Mouse (Mus musculus) MEL (cell line): ENCODE measurements around the gene Armc8. TPM values are rescaled to one million over a fixed set of nuclear protein-coding genes. Genes with fewer than 3 reads are reported as not detected.

ENCODE experiments used
- DNase-seq: peaks from one replicate; pipeline ENCODE4 v3.0.0; 2011; ENCODE audit warnings: low read depth, low spot score
- H3K27ac ChIP-seq: 2 replicates; pipeline ENCODE4 v1.5.1; 2012; ENCODE audit warnings: low read depth, mild to moderate bottlenecking, control low read depth, low read length, moderate library complexity; ENCODE audit not compliant: control insufficient read depth
- H3K27me3 ChIP-seq, 2 experiments: fragments of 150-350 bp in 1 of 2; sonication (generic) in 1 of 2; 2 replicates each; pipeline ENCODE4 v1.6.1; 2012; ENCODE audit warnings: low read length in 2 of 2, mild to moderate bottlenecking in 2 of 2, improper control_type of control experiment in 1 of 2, moderate library complexity in 1 of 2; ENCODE audit not compliant: insufficient read depth in 2 of 2, control insufficient read depth in 1 of 2
- H3K36me3 ChIP-seq, 2 experiments: 2 replicates each; pipeline ENCODE4 v1.6.1; 2012 to 2014; ENCODE audit warnings: low read length in 2 of 2, improper control_type of control experiment in 1 of 2, inconsistent platforms in 1 of 2, mild to moderate bottlenecking in 1 of 2; ENCODE audit not compliant: insufficient read depth in 2 of 2, control insufficient read depth in 1 of 2
- H3K4me1 ChIP-seq, 2 experiments: fragments of 150-350 bp in 1 of 2; sonication (generic) in 1 of 2; 2 replicates each; pipeline ENCODE4 v1.6.1; 2012; ENCODE audit warnings: low read length in 2 of 2, improper control_type of control experiment in 1 of 2, mild to moderate bottlenecking in 1 of 2; ENCODE audit not compliant: insufficient read depth in 2 of 2, control insufficient read depth in 1 of 2
- H3K4me3 ChIP-seq, 2 experiments: fragments of 150-350 bp in 1 of 2; sonication (generic) in 1 of 2; 2 replicates each; pipeline ENCODE4 v1.5.1; 2012; ENCODE audit warnings: low read depth in 2 of 2, low read length in 2 of 2, mild to moderate bottlenecking in 2 of 2, moderate library complexity in 2 of 2, control low read depth in 1 of 2, improper control_type of control experiment in 1 of 2; ENCODE audit not compliant: control insufficient read depth in 1 of 2, insufficient read depth in 1 of 2
- H3K79me2 ChIP-seq: 2 replicates; pipeline ENCODE4 v1.6.1; 2012; ENCODE audit warnings: mild to moderate bottlenecking, low read length, moderate library complexity; ENCODE audit not compliant: control insufficient read depth, poor library complexity, insufficient read depth
- H3K9ac ChIP-seq: 2 replicates; pipeline ENCODE4 v1.6.1; 2012; ENCODE audit warnings: low read depth, mild to moderate bottlenecking, control low read depth, low read length, moderate library complexity; ENCODE audit not compliant: control insufficient read depth, poor library complexity, severe bottlenecking
- H3K9me3 ChIP-seq: fragments of 150-350 bp; sonication (generic); replicated peaks from 2 replicates; pipeline ENCODE4 v1.6.1; 2012; ENCODE audit warnings: mild to moderate bottlenecking, low read length, improper control_type of control experiment, moderate library complexity; ENCODE audit not compliant: insufficient read depth
- BHLHE40 ChIP-seq: IDR thresholded peaks from 2 replicates; pipeline ENCODE4 v1.6.1; 2012; ENCODE audit warnings: low read depth, mild to moderate bottlenecking, inconsistent platforms, low read length, improper control_type of control experiment, borderline replicate concordance
- CHD2 ChIP-seq: IDR thresholded peaks from 2 replicates; pipeline ENCODE4 v1.6.1; 2011; ENCODE audit warnings: low read length, improper control_type of control experiment
- CTCF ChIP-seq, 3 experiments: IDR thresholded peaks in 2 of 3; conservative IDR thresholded peaks in 1 of 3; 2 replicates each; pipeline ENCODE4 v1.5.1; 2011 to 2012; ENCODE audit warnings: low read length in 3 of 3, low read depth in 2 of 3, mild to moderate bottlenecking in 2 of 3, improper control_type of control experiment in 1 of 3, inconsistent platforms in 1 of 3, mixed read lengths in 1 of 3, moderate library complexity in 1 of 3; ENCODE audit not compliant: control insufficient read depth in 1 of 3, insufficient read depth in 1 of 3, poor library complexity in 1 of 3, severe bottlenecking in 1 of 3
- E2F4 ChIP-seq: IDR thresholded peaks from 2 replicates; pipeline ENCODE4 v1.6.1; 2011; ENCODE audit warnings: low read depth, low read length, improper control_type of control experiment, borderline replicate concordance
- ELF1 ChIP-seq: IDR thresholded peaks from 2 replicates; pipeline ENCODE4 v1.6.1; 2014; ENCODE audit warnings: low read depth, mild to moderate bottlenecking, inconsistent platforms, low read length, improper control_type of control experiment, moderate library complexity
- GATA1 ChIP-seq: IDR thresholded peaks from 2 replicates; pipeline ENCODE4 v1.6.1; 2011; ENCODE audit warnings: low read depth, low read length, improper control_type of control experiment
- HCFC1 ChIP-seq: IDR thresholded peaks from 2 replicates; pipeline ENCODE4 v1.6.1; 2012; ENCODE audit warnings: low read depth, mild to moderate bottlenecking, inconsistent platforms, low read length, improper control_type of control experiment, moderate library complexity
- KAT2A ChIP-seq: conservative IDR thresholded peaks from 2 replicates; pipeline ENCODE4 v1.6.1; 2012; ENCODE audit warnings: low read depth, low read length, improper control_type of control experiment, inconsistent platforms
- MAFK ChIP-seq: IDR thresholded peaks from 2 replicates; pipeline ENCODE4 v1.6.1; 2011; ENCODE audit warnings: low read depth, mild to moderate bottlenecking, low read length, improper control_type of control experiment, borderline replicate concordance
- MAX ChIP-seq: IDR thresholded peaks from 2 replicates; pipeline ENCODE4 v1.6.1; 2011; ENCODE audit warnings: low read length, improper control_type of control experiment
- MAZ ChIP-seq: IDR thresholded peaks from 2 replicates; pipeline ENCODE4 v1.6.1; 2012; ENCODE audit warnings: low read depth, mild to moderate bottlenecking, inconsistent platforms, low read length, improper control_type of control experiment
- MEF2A ChIP-seq: IDR thresholded peaks from 2 replicates; pipeline ENCODE4 v1.6.1; 2014; ENCODE audit warnings: low read depth, mild to moderate bottlenecking, inconsistent platforms, low read length, improper control_type of control experiment; ENCODE audit not compliant: poor library complexity, insufficient replicate concordance, severe bottlenecking; ENCODE audit errors: extremely low read depth
- MXI1 ChIP-seq: IDR thresholded peaks from 2 replicates; pipeline ENCODE4 v1.6.1; 2011; ENCODE audit warnings: mild to moderate bottlenecking, low read depth, low read length, improper control_type of control experiment
- MYC ChIP-seq: IDR thresholded peaks from 2 replicates; pipeline ENCODE4 v1.6.1; 2011; ENCODE audit warnings: low read depth, mild to moderate bottlenecking, low read length, improper control_type of control experiment, moderate library complexity
- RAD21 ChIP-seq: IDR thresholded peaks from 2 replicates; pipeline ENCODE4 v1.6.1; 2011; ENCODE audit warnings: mild to moderate bottlenecking, low read depth, low read length, improper control_type of control experiment
- SMC3 ChIP-seq: IDR thresholded peaks from 2 replicates; pipeline ENCODE4 v1.6.1; 2011; ENCODE audit warnings: low read depth, low read length, improper control_type of control experiment
- UBTF ChIP-seq: IDR thresholded peaks from 2 replicates; pipeline ENCODE4 v1.6.1; 2012; ENCODE audit warnings: low read depth, mild to moderate bottlenecking, inconsistent platforms, low read length, improper control_type of control experiment, moderate library complexity, borderline replicate concordance; ENCODE audit not compliant: insufficient read depth
- USF2 ChIP-seq, 2 experiments: IDR thresholded peaks; 2 replicates each; pipeline ENCODE4 v1.6.1; 2011 to 2012; ENCODE audit warnings: improper control_type of control experiment in 2 of 2, low read length in 2 of 2, borderline replicate concordance in 1 of 2, inconsistent platforms in 1 of 2, low read depth in 1 of 2, mild to moderate bottlenecking in 1 of 2; ENCODE audit not compliant: insufficient read depth in 1 of 2
- ZC3H11A ChIP-seq: IDR thresholded peaks from 2 replicates; pipeline ENCODE4 v1.6.1; 2012; ENCODE audit warnings: low read depth, mild to moderate bottlenecking, inconsistent platforms, low read length, improper control_type of control experiment
- ZMIZ1 ChIP-seq: IDR thresholded peaks from 2 replicates; pipeline ENCODE4 v1.6.1; 2012; ENCODE audit warnings: low read depth, mild to moderate bottlenecking, inconsistent platforms, low read length, improper control_type of control experiment, moderate library complexity
- polyA plus RNA-seq, 2 experiments: library from polyadenylated mRNA; stranded (reverse) in 1 of 2; unstranded in 1 of 2; fragments of >175 nt in 1 of 2; fragments of >200 nt in 1 of 2; gene quantifications; 2 replicates each; pipeline versions ENCODE4 v1.2.1 to v1.2.4; 2012; ENCODE audit warnings: low replicate concordance in 2 of 2, low read depth in 1 of 2; ENCODE audit not compliant: insufficient read length in 2 of 2, insufficient read depth in 1 of 2, missing spikeins in 1 of 2
- total RNA-seq: library from RNA; depleted of rRNA; stranded (reverse); fragments of 300-350 nt; gene quantifications from 2 replicates; pipeline ENCODE4 v1.2.3, GENCODE M21; 2012

The Armc8 gene
- total and polyA plus RNA-seq, 3 experiments = 11.9 to 14.3 TPM; not detected in 1

DNA sequence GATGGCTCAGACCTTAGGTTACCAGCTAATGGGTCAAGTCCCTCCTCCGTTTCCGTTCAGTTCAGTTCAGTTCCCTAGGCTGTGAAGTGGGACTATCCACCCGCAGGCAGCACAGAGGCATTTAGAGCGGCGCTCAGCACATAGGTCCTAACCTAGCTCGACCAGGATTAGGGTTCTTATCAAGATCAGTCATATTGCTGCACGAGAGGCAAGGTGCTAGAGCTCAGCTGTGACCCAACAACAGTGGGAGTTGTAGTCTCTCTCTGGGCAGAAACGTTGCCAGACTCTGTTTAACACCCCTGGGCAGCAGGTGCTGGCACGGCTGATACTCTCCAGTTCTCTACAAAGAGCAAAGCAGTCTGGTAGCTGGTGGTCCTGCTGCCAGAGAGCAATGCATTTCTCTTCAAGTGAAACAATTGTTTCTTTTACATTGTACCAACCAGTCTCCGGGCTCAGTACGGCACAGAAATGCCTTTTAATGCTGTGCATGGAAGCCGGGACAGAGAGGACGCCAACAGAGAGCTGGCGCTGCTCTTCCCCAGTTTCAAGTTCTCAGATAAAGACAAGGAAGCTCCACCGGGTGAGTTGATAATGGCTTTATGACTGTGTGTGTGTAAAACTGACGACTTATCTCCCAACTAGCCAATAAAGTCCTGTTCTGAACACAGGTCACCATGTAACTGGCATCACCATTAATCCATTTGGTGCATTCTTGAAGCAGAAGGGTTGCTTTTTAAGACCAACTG, 98.2 kb downstream of the Armc8 start (continued):
- no peak for TF ChIP-seq USF2 (IDR thresholded peaks at IDR 0.05; ENCODE audit: borderline replicate concordance in 1 of 2, insufficient read depth in 1 of 2, low read depth in 1 of 2, low read length in 2 of 2)
- peak; percentile 52; the same call in 1 of the 2 replicates for TF ChIP-seq ELF1
- no peak for TF ChIP-seq CHD2
- TF ChIP-seq MEF2A = no peak
- no peak for TF ChIP-seq KAT2A
- peak; percentile 53; the same call in 1 of the 2 replicates for TF ChIP-seq MXI1
- no peak for TF ChIP-seq MAZ
- TF ChIP-seq ZMIZ1 = 0 out of 2 replicates have a peak, but pooled peaks have one; percentile 36
- no peak for TF ChIP-seq UBTF
- 0 out of 2 replicates have a peak, but pooled peaks have one; percentile 38 for TF ChIP-seq HCFC1

DNA sequence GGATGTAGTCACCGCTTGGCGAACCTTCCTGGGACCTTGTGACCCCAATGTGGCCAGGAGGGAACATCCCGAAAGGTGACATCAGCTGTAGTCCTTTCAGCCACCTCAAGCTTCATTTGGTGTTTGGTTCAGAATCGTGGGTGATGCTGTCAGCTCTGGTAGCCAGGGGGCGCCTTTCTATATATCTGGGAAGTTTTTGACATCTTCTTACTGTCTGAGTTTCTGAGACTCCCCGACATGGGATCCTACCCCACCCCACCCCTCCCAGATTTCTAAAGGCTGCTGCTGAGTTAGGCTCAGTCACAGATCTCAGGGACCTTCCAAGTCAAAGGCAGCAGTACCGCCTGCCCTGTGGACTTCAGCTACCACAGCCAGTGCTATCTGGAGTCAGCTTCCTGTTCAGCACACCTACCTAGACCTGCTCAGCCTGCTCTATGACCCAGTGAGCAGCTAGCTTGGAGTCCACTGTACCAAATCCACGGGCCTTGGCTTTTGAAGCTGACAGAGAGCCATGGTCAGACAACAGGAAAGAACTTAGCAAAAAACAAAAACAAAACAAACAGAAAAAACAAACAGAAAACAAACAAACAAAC, 98.9 kb downstream of the Armc8 start:
- H3K27me3 ChIP-seq = no peaks in the 10 kb centered on the region
- no peaks in the 10 kb centered on the region for H3K79me2 ChIP-seq
- peak; percentile 35 for TF ChIP-seq ZC3H11A
- TF ChIP-seq MYC = no peak
- 0 out of 2 replicates have a peak, but pooled peaks have one; percentile 12 for TF ChIP-seq HCFC1
- TF ChIP-seq ELF1 = no peak
- 0 out of 2 replicates have a peak, but pooled peaks have one; percentile 12 for TF ChIP-seq BHLHE40
- peak; percentile 37 for TF ChIP-seq RAD21
- peak; percentile 59 to 71 (median 67) for TF ChIP-seq CTCF (IDR thresholded peaks at IDR 0.05 in 2 of 3, conservative IDR thresholded peaks at IDR 0.05 in 1 of 3; ENCODE audit: control insufficient read depth in 1 of 3, insufficient read depth in 1 of 3, low read depth in 2 of 3, low read length in 3 of 3, poor library complexity in 1 of 3, severe bottlenecking in 1 of 3)
- peak; percentile 49; the same call in 1 of the 2 replicates for TF ChIP-seq MXI1
- TF ChIP-seq E2F4 = no peak
- no peak for TF ChIP-seq KAT2A
- TF ChIP-seq SMC3 = peak; percentile 66
- no peak for TF ChIP-seq MAFK
- TF ChIP-seq CHD2 = no peak
- 0 out of 2 replicates have a peak, but pooled peaks have one; percentile 5 for TF ChIP-seq GATA1
- TF ChIP-seq MAX = no peak
- peak overlapping the region; percentile 67 for H3K27ac ChIP-seq
- H3K9me3 ChIP-seq = no peaks in the 10 kb centered on the region
- H3K4me3 ChIP-seq = peak overlapping the region; percentile 52 to 53
- peak overlapping the region; percentile 42 for H3K9ac ChIP-seq
- peaks cover 0 to 4% of the 10 kb centered on the region in 2 experiments; a peak in 1 of 4 replicates for H3K36me3 ChIP-seq
- peak; percentile 76 for DNase-seq
- H3K4me1 ChIP-seq = peaks cover 5 to 13% of the 10 kb centered on the region in 2 experiments; a peak in 3 of 4 replicates
